Mouse (Mus musculus) layer of hippocampus, adult 9-11 months (tissue): ENCODE measurements around the gene Tnnc1.

Experiments used
- DNase-seq: peaks from one replicate; pipeline ENCODE4 v3.0.0; 2022

Tnnc1 gene

DNA sequence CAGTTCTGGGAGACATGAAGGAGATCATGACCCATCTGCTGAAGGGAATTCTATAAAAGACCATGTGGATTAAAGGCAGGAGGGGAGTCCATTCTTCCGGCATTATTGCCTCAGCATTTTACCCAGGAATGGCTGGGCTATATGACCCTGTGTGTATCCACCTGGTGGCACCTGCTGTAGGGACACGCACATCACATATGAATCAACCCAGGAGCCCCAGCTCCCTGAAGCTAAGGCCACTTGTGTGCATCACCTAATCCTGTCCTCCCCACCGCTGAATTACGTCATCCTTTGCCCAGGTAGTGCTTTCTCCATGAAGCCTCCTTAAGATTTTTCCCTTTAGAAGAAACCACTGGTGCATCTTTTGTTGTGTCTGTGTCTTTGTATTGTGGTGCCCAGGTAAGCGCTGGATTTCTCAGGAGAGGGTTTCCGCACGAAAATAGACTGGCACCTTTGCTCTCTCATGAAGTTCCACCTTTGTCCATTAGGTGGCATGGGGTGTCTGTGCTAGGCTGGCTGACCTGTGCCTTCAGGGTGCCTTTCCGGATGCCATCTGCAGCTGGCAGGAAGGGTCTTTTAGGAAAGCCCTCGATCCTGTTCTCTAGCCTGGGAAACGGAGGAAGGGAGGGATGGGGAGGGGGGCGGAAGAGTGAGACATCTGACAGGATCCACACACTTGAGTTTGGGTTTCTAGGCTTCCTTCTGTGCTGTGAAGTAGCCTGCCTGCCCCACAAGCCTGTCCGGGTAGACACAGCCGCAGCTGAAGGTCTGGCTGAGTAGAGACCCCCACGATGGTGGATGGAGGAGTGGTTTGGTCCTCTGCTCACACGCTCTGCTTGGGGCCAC lies 7.3 kb downstream of the Tnnc1 start:
- peak; percentile 41 for DNase-seq

DNA sequence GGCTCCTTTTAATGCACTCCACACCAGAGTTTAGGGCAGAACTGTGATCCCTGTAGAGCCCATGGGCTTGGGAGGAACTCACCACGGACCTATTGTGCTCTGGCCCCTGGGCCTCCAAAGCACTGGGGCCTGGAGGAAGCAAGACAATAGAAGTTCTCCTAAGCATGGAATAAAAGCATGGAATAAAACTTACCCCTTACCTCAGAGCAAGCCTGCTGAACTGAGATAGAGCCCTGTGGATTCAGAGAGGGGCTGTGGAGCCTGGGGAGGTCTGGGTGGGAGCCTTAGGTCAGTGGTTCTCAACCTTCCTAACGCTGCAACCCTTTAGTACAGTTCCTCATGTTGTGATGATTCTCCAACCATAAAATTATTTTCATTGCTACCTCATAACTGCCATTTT lies 8.7 kb downstream of the Tnnc1 start, which contains the start of gene Nisch:
TSS of gene Nisch (minus strand) at position 101 of the 400 bp plus-strand sequence.
- DNase-seq: no peak

DNA sequence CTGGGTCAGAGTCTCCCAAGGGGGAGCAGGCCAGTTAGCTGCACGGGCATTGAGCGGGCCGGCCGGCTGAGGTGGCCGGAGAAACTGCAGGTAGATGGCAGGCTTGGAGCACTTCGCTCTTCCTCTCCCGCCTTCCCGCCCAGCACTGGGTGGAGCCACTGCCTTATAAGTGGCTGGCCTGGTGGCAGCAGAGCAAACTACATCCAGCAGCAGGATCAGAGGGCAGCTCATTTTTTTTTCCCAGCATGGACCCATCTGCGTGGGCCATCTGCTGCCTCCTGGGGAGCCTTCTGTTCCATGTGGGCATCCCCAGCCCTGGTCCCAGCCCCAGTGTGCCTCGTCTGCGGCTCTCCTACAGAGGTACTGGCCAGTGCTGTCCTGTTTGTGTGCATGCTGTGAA lies 9.6 kb downstream of the Tnnc1 start, which contains the start of gene Sema3g:
TSS of gene Sema3g (plus strand) at position 195 of the 400 bp plus-strand sequence.
- peak; percentile 25 for DNase-seq

DNA sequence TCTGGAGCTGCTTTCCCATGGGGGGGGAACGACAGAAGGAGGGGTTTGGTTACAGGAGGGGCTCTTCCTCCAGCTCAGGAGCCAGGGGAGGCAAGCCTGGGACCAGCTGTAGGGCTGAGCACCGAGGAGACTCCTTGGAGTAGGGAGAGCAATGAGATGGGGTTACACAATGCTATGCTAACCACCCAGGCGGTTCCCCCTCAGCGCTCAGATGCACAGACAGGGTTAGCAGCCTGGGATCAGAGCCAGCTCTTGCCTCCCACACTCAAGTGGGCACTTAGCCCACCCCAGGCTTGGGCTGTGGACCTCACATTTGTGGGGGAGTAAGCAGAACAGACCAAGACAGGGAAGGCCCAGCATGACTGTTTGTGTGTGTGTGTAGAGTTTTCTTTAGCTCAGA lies 18.9 kb downstream of the Tnnc1 start:
- peak; percentile 79 for DNase-seq

DNA sequence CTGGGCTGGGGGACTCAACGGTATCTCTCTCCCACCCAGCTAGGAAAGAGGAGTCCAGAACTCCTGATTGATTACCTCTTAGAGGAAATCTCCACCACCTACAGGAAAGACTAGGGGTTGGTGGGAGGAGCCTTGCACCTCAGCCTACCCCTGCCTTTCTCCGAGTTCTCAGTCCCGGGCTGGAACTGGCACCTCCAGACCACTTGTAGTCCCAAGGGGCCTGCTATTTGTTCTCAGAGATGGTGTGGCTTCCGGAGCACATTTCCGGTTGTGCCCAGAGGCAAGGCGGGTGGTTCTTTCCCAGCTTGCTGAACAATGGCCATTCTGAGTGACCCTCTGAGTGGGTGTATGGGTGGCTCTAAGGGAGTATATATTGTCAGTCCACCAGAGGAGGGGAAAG lies 20.1 kb downstream of the Tnnc1 start:
- DNase-seq: no peak

DNA sequence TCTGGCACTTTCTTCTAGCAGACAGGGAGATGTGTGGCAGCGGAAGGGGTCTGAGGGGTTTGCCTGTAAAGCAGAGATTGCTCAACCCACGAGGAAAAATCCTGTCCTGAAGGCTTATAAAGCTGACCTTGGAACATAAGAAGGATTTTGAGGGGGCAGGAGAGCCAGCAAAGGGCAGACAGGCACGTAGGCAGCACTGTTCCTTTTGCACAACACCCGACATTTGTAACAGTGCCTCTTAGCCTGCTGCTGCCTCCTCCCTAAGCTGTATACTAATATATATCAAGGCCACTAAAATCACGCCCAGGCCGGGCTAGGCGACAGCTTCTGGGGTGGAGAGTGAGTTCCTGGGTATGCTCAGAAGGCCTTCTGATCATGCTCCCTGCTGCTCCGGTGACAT lies 22.3 kb downstream of the Tnnc1 start:
- DNase-seq: no peak

DNA sequence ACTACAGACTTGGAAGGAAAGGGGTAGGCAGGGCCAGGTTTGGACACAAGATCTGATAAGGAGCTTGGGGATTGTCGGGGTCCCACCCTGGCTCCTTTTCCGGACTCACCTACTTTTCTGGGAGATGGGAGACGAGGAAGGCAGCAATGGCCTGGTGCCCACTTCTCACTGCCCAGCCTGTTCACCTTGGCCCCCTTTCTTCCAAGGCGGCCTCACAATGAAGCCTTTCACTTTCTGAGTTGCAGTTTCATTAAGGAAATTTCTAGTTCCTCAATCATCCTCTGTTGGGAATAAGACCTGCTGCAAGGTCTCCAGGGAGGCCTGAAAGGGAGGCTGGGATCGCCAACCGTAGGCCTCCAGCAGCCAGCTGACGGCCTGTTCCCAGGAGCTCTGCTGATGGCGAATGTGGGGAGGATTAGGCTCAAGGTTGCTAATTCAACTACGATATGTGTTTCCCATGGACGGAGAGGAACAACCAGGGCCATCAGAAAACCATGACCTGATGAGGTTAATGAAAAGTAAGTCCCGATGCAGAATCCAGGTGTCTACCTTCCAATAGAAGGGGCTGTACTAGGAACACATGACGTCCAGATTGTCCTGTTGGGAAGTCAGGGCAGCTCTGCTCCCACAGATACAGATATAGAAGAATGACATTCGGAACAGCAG lies 24.4 kb downstream of the Tnnc1 start:
- no peak for DNase-seq

DNA sequence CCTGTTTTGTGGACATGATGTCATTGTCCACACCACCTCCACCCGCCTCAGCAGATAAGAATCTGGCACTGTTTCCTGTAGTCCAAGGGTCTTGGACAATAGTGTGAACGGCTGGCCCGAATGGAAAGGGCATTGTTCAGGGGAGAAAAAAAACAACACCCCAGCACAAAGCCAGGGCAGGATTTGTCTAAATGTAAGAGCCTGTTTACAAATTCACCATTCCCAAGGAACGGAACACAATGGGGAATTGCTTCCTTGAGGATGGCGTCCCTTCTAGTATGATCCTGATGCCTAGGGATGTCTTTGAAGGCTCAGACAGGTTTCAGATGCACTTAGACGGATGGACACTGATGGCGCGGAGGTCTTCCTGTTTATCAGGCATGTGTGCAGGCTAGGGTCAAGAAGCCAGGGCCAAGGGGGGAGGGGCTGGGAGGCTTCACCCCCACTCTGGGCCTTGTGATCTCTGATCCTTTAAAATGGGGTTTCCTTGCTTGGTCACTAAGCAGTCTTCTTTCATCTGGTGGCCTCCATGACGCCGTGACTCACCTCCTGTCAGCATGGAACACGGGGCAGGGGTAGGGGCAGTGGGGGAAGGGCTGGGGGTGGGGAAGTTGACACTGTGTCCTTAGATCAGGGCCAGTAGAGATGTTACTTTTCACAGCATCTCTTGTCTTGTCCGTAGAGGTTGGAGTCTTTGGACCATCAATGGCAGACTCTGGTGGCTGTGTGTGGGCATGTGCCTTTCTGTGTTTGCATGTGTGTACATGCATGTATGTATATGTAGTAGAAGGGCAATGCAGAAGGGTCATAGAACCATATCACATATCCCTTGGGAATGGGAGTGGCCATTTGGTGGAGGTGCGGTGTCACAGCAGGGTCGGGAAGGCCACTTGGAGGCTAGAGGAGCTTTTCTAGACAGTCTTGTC lies 25.2 kb downstream of the Tnnc1 start:
- DNase-seq: no peak

DNA sequence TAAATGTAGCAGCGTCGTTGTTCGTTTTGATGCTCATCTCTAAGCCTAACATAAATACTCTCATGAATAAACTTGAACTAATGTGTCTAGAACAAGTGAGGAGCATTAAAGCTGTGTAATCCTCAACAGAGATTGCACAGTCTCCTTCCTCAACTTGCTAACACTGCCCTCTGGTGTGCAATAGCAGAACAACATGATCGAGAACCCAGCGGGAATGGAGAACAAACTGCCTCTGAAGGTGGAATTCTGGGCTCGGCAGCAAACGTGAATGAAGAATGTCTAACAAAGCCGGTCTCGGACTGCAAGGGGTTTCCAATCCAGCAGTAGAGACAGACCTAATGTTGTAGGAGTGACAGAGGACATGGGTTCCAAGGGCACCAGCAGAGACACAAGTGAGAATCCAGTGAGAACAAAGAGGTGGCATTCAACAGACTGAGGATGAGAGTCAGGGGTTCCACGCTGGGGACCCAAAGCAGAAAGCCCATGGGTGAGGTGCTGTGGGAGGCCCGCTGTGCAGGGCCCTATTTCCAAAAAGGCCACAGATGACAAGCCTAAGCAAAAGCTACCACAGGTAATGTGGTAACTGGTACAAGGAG lies 26.0 kb downstream of the Tnnc1 start:
- peak; percentile 65 for DNase-seq

DNA sequence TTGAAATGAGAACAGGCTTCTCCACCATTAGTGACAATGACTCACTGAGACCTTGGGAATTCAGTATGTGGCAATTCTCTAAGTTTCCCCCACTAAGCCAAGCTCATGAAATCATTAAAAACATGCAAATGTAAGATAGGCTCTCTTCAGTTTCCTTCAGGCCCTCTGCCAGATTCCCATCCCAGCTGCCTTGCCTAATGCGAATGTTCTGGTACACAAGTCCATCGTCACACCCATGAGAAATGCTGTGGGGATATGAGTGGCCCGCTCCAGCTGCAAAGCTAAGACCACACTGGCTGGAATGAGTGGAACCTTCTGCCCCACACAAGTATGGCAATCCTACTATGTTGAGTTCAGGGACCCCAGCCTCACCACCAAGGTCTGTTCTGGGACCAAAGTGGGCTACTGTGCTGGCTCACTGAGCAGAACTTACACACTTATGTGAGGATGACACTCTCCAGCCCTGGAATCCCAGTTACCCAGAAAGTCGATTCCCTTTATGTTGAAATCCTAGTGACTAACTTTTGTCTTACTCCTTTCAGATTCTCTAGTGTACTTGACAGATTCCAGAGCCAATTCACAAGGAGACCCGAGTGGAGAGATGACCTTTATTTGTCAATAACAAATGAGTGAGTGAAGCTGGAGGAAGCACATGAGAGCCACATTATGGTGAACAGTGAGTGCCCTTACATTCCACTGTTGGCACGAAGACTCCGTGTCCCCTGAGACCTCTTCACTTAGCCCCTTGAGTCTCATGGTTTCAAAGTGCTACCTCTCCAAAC lies 29.2 kb downstream of the Tnnc1 start:
- peak; percentile 42 for DNase-seq

DNA sequence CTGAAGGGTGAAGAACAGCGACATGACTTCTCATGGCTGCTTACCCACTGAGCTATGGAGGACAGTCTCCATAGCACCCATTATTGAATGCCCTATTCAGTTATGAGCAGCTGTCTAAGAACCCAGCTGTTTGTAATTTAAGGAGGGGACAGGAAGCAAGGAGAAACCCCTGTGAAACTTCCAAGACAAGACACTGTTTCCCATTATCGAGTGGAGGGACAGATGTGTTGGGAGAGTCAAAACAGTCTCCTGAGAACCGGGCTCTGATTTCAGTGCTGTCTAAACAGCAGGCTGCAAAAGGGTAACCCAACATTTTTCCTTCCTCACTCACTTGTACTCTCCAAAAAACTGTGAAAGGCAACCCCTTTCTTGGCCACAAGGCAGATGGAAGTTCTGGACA lies 32.4 kb downstream of the Tnnc1 start:
- no peak for DNase-seq

DNA sequence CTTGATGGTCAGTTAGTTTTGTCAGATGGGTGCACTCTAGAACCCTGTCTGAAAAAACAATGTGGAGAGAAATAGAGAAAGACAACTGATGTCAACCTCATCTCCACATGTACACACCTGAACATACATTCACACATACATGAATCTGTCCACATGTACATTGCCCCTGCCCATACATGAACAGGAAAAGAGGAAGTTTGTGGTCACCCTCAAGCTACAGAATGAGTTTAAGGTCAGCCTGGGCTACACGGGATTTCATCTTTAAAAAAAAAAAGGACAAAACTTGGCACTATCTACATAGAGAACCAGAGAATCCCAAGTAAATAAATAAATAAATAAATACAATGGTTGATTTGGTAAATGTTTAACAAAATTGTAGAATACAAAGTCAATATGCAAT lies 36.7 kb downstream of the Tnnc1 start:
- no peak for DNase-seq

DNA sequence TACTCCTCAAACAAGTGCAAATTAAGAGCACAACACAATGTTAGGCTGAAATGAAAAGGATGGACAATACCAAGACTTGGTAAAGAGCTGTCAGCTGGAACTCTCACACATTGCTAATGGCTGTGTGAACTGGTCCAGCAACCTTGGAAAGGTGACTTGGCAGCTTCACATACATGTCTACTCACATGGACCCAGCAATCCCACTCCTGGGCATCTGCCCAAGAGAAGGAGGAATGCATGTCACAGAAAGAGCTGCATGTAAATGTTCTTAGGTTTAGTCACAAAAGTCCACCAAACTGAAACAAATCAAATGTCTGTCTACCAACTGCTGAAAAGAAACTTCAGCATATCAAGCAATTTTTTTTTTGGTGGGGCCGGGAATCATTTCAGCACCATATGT lies 37.8 kb downstream of the Tnnc1 start:
- DNase-seq: no peak

DNA sequence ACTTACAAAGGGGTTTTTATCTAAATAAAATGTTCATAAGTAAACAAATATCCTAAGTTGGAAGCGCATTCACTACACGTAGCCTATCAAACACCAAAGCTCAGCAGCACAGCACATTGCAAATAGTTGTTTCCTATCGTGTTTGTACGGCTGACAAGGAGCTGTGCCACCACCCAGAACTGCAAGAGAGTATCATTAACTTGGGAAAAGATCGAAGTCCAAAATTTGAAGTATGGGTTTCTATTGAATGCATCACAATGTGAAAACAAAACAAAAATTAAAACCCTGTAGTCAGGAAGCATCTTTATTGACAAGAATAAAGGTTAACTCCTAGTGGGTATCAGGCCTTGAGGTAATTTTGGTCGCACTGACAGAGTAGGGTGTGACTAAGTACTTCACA lies 40.3 kb downstream of the Tnnc1 start:
- DNase-seq: no peak

DNA sequence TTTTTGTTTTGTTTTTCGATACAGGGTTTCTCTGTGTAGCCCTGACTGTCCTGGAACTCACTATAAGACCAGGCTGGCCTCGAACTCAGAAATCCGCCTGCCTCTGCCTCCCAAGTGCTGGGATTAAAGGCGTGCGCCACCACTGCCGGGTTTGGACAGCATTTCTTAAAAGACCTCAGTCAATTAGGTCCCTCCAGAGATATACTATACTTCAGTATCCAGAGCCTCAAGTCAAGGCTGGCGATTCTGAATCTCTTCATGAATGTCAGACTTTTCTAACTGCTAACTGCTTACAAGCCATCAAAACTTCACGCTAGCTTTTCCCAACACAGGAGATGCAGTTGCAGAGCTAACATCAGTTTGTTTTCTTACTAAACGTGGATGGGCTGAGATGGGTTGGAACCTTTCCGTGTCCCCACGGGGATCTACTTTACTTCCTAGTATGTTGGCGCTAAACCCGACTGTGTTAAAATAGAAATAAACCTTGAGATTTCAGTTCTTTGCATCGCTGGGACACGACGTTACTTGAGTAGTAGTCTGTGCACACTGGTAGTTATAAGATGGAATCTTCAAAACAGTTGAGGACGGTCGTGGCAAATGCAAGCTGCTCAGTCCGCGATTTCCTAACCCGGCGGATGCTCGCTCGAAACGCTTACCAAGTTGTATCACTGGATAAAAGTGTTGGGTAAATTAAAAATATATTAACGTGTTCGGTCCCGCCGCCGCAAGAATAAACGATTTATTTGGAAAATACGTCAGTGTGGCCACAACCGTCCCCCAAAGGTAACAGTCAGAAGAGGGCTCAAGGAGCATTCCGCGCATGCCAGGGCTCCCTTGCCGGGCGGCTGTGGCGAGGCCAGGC lies 42.3 kb downstream of the Tnnc1 start:
- no peak for DNase-seq

DNA sequence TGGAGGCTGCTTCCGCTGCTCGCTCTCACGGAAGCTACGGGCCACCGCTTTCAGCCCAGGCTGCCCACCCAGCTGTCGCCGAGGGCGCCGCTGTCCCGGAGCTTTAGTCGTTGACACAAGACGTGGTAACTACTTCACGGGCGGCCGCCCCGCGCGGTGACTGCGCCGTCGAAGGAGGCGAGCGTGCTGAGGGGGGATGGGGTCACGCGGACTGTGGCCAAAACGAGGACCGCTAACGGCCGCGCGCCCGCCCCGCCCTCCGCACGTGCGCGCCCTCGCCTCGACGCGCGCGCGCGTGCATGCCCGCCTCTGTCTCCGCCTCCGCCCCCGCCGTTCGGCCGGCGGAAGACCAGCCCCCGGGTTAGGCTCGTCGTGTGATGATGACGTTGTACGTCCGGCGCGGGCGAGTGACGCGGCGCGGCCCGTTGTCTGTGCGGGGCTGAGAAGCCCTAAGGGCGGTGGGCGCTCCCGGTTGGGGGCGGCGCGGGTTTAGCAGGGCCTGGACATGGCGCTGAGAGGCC lies 43.0 kb downstream of the Tnnc1 start, which contains the start of the genes Phf7 and Bap1:
TSS of gene Phf7 (minus strand) at position 234 of the 521 bp plus-strand sequence.
TSS of gene Bap1 (plus strand) at position 367 of the 521 bp plus-strand sequence.
- peak; percentile 95 for DNase-seq

DNA sequence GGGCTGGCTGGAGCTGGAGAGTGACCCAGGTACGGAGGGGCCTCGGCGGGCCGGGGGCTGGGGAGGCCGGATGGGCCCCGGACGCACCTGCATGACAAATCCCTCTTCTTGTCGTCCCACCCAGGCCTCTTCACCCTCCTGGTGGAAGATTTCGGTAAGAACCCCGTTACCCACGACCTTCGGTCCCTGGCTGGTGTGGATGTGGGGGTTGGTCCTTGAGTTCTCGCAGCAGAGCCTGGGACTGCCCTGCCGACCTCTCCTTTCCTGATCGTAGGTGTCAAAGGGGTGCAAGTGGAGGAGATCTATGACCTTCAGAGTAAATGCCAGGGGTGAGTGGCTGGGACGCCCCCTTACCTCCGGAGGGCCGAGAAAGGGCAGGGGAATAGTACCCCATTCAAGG lies 43.5 kb downstream of the Tnnc1 start:
- no peak for DNase-seq

DNA sequence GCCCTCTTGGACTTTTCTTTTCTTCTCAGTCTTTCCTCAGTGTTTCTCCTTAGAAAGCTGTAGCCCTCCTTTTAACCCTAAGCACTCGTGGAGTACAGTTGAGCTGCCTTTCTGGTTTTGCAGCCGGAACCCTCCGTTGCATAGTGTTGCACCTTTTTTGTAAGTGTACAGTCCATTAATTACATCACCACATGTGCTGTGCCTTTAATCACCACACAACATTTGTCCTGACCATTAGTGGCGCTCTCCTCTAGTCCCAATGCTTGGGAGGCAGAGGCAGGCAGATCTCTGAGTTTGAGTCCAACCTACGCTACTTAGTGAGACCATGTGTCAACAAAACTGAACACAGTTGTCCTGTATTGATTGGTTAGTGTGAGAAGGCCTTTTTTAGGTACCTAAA lies 44.0 kb downstream of the Tnnc1 start:
- no peak for DNase-seq

DNA sequence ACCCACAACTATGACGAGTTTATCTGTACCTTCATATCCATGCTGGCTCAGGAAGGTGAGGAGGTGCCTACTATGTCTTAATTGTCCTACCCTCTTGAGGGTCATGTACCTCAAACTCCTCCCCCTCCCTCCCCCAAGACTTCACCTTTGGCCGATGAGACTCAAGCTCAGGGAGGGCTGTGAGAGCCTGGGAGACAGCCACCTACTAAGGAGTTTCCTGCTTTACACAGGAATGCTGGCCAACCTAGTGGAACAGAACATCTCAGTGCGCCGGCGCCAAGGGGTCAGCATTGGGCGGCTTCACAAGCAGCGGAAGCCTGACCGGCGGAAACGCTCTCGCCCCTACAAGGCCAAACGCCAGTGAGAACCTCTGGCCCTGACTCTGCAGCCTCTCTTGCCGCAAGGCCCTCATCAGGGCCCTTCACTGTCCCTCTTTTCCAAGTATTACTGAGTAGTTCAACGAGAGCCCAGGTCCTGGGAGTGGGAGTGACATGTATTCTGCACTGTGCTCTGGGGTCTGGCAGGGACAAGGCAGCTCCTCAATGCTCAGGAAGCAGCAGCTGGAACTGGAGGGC lies 50.5 kb downstream of the Tnnc1 start:
- DNase-seq: no peak

DNA sequence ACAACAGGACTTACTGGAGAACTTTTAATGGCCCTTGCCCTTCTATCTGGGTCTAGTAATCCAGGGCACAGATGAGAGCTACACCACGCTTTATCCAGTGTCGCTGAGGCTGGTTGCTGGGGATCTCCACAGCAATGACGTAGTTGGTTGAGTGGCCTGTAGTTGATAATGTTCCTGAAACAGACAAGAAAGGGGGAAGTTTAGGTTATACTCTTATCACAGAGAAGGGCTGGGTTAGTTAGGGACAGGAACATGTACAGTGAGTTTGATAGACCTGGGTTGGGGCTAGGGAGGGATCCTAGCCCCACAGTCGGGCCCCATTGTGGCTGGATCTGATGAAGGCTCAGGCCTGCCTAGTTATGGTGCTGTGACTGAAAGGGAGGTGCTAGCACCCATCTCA lies 52.3 kb downstream of the Tnnc1 start:
- no peak for DNase-seq
